Mouse (Mus musculus) small intestine, adult 2 months (tissue): ENCODE data around the gene Slamf9. TPM values are rescaled to one million over a fixed set of nuclear protein-coding genes. Genes with fewer than 3 reads are reported as not detected.

Experiments
- H3K27ac ChIP-seq: fragments of 200-500 bp; 2 replicates; pipeline ENCODE4 v1.5.1; 2012; ENCODE audit warnings: low read depth, low read length, control low read depth, inconsistent platforms; ENCODE audit not compliant: insufficient read depth
- H3K27me3 ChIP-seq: fragments of 200-500 bp; 2 replicates; pipeline ENCODE4 v1.6.1; 2012; ENCODE audit warnings: mild to moderate bottlenecking, moderate library complexity, low read length, inconsistent platforms; ENCODE audit not compliant: control insufficient read depth, insufficient read depth
- H3K36me3 ChIP-seq: fragments of 200-500 bp; 2 replicates; pipeline ENCODE4 v1.6.1; 2012; ENCODE audit warnings: mild to moderate bottlenecking, low read length, control low read depth, inconsistent platforms; ENCODE audit not compliant: control insufficient read depth, insufficient read depth
- H3K4me1 ChIP-seq: fragments of 200-500 bp; 2 replicates; pipeline ENCODE4 v1.6.1; 2012; ENCODE audit warnings: low read length, inconsistent platforms, mixed read lengths; ENCODE audit not compliant: control insufficient read depth, insufficient read depth, insufficient read length
- H3K4me3 ChIP-seq: fragments of 200-500 bp; 2 replicates; pipeline ENCODE4 v1.5.1; 2012; ENCODE audit warnings: low read depth, mild to moderate bottlenecking, control low read depth, inconsistent platforms, low read length, moderate library complexity
- CTCF ChIP-seq: fragments of 200-500 bp; IDR thresholded peaks from 2 replicates; pipeline ENCODE4 v1.5.1; 2012; ENCODE audit warnings: low read depth, mild to moderate bottlenecking, control low read depth, inconsistent platforms, low read length, moderate library complexity, mixed read lengths; ENCODE audit not compliant: insufficient replicate concordance, insufficient read length; ENCODE audit errors: extremely low read depth
- POLR2A ChIP-seq: fragments of 200-500 bp; IDR thresholded peaks from 2 replicates; pipeline ENCODE4 v1.6.1; 2012; ENCODE audit warnings: low read depth, mild to moderate bottlenecking, control low read depth, inconsistent platforms, low read length, moderate library complexity
- WGBS: fragments of 180-500 bp; shearing (Covaris S2); methylation state at CpG from one replicate; pipeline ENCODE4 v1.1.7; 2018; 5-methylcytosine and 5-hydroxymethylcytosine counted together
- polyA plus RNA-seq: library from polyadenylated mRNA; depleted of rRNA; stranded (reverse); fragments of >200 nt; gene quantifications from 2 replicates; pipeline ENCODE4 v1.2.3, GENCODE M21; 2012

Gene Slamf9
- polyA plus RNA-seq, 1 experiment, result 2.1 TPM

GRCm38 (mm10) chr1:172483361-172483660, 8.2 kb downstream of the Slamf9 start:
- Histone ChIP-seq H3K27ac (peak overlapping the region; percentile 78), H3K4me3 (peak overlapping the region; percentile 66), H3K36me3 (peaks cover 15% of the 10 kb centered on the region), H3K27me3 (no peaks in the 10 kb centered on the region), H3K4me1 (peaks cover 14% of the 10 kb centered on the region; the same call in 1 of the 2 replicates)
- TF ChIP-seq POLR2A (no peak), CTCF (no peak)
- 49% methylated on average over 4 of the region's 4 CpGs for WGBS

- Histone ChIP-seq H3K4me3 (peak overlapping the region; percentile 6), H3K4me1 (peaks cover 22% of the 10 kb centered on the region; the same call in 1 of the 2 replicates), H3K27ac (no peak overlapping the region), H3K27me3 (no peaks in the 10 kb centered on the region), H3K36me3 (peaks cover 15% of the 10 kb centered on the region)
- 88% methylated on average over 11 of the region's 11 CpGs for WGBS
- TF ChIP-seq CTCF (no peak), POLR2A (no peak)
Observed at GRCm38 (mm10) chr1:172484236-172484635, 9.1 kb downstream of the Slamf9 start.

GRCm38 (mm10) chr1:172484671-172485070, 9.5 kb downstream of the Slamf9 start:
- WGBS, result 84% methylated on average over 13 of the region's 13 CpGs
- TF ChIP-seq CTCF, result no peak
- no peak for TF ChIP-seq POLR2A
- Histone ChIP-seq H3K36me3 (peaks cover 15% of the 10 kb centered on the region), H3K27me3 (no peaks in the 10 kb centered on the region), H3K4me3 (peak overlapping the region; percentile 6), H3K27ac (no peak overlapping the region), H3K4me1 (peaks cover 26% of the 10 kb centered on the region)

GRCm38 (mm10) chr1:172485821-172486220, 10.7 kb downstream of the Slamf9 start:
- H3K36me3 ChIP-seq, result peaks cover 15% of the 10 kb centered on the region
- 87% methylated on average over 6 of the region's 6 CpGs for WGBS
- H3K4me1 ChIP-seq, result peaks cover 34% of the 10 kb centered on the region
- no peak overlapping the region for H3K4me3 ChIP-seq
- no peaks in the 10 kb centered on the region for H3K27me3 ChIP-seq
- no peak for TF ChIP-seq POLR2A
- no peak overlapping the region for H3K27ac ChIP-seq

- Histone ChIP-seq H3K36me3 (peaks cover 19% of the 10 kb centered on the region), H3K27me3 (no peaks in the 10 kb centered on the region), H3K4me1 (peaks cover 31% of the 10 kb centered on the region), H3K27ac (no peak overlapping the region), H3K4me3 (no peak overlapping the region)
- TF ChIP-seq CTCF (no peak), POLR2A (no peak)
- 83% methylated on average over 4 of the region's 4 CpGs for WGBS
Observed at GRCm38 (mm10) chr1:172486236-172486635, 11.1 kb downstream of the Slamf9 start.

- H3K27me3 ChIP-seq, result no peaks in the 10 kb centered on the region
- 94% methylated on average over 5 of the region's 5 CpGs for WGBS
- H3K4me3 ChIP-seq, result no peak overlapping the region
- peaks cover 30% of the 10 kb centered on the region for H3K4me1 ChIP-seq
- H3K27ac ChIP-seq, result peak overlapping the region; percentile 4; the same call in 1 of the 2 replicates
- peaks cover 23% of the 10 kb centered on the region for H3K36me3 ChIP-seq
- no peak for TF ChIP-seq POLR2A
- no peak for TF ChIP-seq CTCF
Observed at GRCm38 (mm10) chr1:172486651-172487050, 11.5 kb downstream of the Slamf9 start.

GRCm38 (mm10) chr1:172487859-172488258, 12.7 kb downstream of the Slamf9 start:
- WGBS, result 65% methylated on average over 4 of the region's 4 CpGs
- H3K27ac ChIP-seq, result 0 out of 2 replicates have a peak overlapping the region, but pooled peaks have one; percentile 22

GRCm38 (mm10) chr1:172488831-172489230, 13.7 kb downstream of the Slamf9 start:
- peak overlapping the region; percentile 77 for H3K27ac ChIP-seq
- no peak overlapping the region for H3K4me3 ChIP-seq
- peaks cover 43% of the 10 kb centered on the region for H3K36me3 ChIP-seq
- H3K27me3 ChIP-seq, result no peaks in the 10 kb centered on the region
- peaks cover 30% of the 10 kb centered on the region for H3K4me1 ChIP-seq
- no peak for TF ChIP-seq CTCF
- no peak for TF ChIP-seq POLR2A
- 59% methylated on average over 7 of the region's 7 CpGs for WGBS

More at GRCm38 (mm10) chr1:172487859-172488258, 12.7 kb downstream of the Slamf9 start:
- H3K4me1 ChIP-seq, result peaks cover 30% of the 10 kb centered on the region
- H3K27me3 ChIP-seq, result no peaks in the 10 kb centered on the region
- peaks cover 34% of the 10 kb centered on the region for H3K36me3 ChIP-seq
- no peak overlapping the region for H3K4me3 ChIP-seq
- TF ChIP-seq POLR2A (no peak), CTCF (no peak)
